Mouse (Mus musculus) telencephalon, adult 2 months (tissue): ENCODE measurements around the gene Tstd2.

Experiments
- DNase-seq: peaks from one replicate; pipeline ENCODE4 v3.0.0-alpha.2; 2011; ENCODE audit warnings: low read depth, low spot score

Tstd2 gene

DNA sequence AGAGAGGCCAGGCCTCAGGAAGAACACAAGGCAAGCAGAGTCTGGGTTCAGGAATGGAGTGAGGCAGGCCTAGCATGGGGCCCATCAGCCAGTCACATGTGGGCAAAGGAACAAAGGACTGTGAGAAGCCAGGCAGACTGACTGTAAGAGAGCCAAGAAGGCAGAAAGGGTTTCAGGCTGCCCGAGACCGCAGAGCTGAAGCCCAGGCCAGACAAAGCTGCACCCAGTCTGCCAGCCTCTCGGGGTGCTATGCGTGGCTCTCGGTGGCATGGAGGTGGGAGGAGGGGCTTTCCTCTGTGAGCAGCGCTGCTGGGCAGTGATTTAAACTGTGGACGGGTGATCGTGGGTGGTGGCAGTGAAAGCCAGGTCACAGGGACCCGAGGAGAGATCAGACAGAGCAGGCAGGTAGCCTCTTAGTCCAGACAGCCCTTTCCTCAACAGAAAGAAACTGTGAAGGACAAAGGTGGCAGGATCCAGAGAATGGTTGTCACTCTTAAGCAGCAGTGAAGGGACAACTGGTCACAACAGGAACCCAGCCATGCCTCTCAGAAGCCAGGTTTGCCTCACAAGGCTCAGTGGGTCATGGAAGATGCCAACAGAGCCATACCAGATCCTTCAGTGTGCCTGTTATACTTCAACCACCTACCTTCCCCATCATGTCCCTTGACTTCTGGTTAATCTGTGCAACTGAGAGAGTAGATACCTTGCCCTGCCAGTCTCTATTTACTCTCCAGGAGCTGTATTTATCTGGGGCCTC, 53.9 kb downstream of the Tstd2 start:
- no peak for DNase-seq

DNA sequence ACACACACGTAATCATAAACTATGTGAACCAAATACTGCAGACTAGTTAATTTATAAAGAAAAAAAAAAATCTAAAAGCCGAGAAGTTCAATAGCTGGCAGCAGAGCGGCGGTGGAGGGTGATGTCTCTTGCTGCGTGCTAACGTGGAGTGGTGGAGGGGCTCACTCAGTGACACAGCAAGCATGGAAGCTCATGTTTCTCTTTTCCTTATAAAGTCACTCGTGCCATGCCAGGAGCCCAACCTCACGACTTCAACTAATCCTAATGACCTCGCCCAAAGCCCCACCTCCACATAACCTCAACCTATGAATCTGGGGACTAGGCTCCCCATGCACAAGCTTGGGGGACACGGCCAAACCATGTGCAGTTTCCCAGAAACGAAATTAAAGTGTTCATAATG, 55.9 kb downstream of the Tstd2 start:
- DNase-seq: no peak

DNA sequence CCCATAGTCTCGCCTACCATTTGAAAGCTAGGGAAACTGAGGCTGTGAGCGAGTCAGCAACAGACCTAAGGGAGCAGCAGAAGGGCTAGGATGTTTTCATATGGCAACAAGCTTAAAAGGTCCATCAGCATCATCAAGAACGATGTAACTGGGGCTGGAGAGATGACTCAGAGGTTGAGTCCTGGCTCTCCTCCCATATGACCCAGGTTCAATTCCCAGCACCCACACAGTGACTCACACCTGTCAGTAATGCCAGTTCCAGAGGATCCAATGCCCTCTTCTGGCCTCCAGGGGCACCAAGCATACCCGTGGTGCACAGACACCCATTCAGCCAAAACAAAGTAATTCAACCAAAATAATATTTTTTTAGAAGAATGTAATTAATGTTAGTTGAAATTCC, 58.2 kb downstream of the Tstd2 start:
- DNase-seq: no peak

GRCm38 (mm10) chr4:46076892-46077291, 61.6 kb downstream of the Tstd2 start:
- no peak for DNase-seq

GRCm38 (mm10) chr4:46075664-46076063, 62.8 kb downstream of the Tstd2 start:
- no peak for DNase-seq

DNA sequence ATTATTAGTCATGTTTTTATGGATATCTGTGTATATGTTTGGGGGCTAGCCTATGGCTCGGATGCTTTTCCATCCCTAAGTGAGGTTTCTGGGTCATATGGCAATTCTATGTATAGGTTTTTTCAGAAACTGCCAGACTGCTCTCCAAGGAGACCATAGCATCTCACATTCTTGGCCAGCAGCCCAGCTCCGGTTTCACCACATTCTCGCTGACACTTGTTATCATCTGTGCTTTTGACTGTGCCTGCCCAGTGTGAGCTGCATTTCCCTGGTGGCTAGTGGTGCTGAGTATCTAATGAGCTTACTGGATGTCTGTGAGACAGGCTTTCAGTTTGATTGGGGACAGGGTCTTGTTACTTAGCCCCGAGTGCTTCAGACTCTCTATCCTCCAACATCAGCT, 64.8 kb downstream of the Tstd2 start:
- no peak for DNase-seq

DNA sequence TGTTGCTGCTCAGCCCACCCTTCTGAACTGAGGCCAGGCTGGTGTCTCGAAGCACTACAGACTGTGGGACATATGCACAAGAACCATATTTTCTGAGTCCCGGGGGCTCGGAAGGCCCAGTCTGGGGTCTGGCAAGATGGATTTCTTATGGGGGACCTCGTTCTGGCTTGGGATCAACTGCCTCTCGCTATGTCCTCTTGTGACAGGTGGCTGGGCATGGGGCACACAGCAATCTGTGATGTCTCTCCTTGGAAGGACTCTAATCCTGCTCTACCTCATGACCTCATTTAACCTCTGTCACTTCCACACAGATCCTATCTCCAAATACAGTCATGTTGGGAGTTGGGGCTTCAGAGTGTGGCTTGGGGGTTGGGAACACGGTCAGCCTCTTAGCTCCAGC, 65.9 kb downstream of the Tstd2 start:
- no peak for DNase-seq

DNA sequence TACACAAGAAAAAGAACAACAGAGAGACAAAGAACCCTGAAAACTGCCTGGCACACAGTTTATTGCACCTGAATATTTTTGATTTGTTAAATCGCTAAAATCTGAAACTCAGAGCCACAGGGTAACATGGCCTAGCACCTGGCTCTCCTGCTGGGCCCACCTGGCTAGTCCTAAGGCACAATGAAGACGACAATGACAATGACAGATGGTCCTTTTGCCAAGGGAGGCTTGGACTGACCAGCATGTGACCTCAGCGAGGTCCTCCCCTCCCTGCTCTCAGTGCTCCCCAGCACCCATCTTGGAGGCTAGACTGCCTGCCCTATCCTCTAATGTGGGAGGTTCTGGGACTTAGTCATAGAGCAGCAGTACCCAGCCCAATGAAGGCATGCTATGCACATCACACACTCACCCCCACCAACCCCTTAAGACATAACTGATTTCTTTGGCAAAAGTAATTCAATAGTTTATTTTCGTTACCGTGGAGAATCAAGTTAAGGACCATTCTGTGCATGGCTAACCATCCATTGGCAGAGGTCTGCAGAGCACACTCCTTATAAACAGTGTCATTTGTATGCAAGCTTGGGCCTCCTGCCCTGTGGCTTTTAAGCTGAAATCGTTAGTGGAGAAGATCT, 68.5 kb downstream of the Tstd2 start:
- DNase-seq: no peak

GRCm38 (mm10) chr4:46068573-46068972, 69.9 kb downstream of the Tstd2 start:
- peak; percentile 60 for DNase-seq

- DNase-seq: no peak
These were observed 70.4 kb downstream of the Tstd2 start for GRCm38 (mm10) chr4:46068060-46068459.

DNA sequence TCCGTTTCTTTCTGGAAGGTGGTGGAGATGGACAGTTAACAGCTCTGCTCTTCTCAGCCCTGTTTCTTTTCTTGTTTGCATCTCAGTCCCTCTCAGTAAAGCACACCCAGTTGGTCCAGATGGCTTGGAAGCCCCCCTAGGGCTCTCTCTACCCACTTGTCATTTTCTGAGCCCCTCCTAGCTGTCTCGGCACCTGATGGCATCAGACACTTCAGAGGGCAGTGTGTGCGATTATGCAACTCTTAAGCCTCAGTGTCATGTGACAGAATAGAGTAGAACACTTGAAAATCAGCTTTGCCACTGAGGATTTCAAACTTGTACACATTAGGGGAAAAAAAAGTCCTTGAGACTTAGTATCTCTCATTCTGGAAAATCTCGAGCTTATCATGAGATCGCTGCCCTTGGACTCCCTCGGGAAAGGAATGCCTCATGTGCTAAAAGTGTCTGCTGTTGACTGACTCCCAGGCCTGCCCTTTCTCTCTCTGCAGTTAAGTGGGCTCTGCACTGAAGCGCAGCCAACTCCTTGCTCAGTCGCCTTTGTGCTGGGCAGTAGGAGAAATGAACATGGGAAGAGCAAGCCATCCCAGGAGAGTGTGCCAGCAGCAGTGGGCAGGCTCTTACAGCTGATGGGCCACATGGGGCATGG, 72.7 kb downstream of the Tstd2 start:
- DNase-seq: no peak

DNA sequence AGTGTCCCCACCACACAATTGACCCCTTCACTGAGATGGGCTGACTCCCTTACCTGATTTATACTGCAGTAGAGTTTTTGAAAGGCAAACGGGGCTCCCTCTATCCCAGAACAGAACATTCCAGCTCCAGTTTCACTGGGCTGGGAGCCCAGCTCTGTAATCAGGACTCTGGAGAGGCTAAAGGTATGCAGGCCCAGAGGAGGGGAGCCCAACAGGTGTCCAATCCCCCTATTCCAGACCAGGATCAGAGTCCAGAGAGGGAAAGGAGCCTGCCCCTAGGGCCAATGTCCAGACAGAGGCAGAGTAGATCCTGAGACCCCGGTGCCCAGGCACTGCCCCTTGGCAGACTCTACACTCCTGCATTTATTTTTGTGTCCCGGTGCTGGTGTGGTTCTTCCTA, 73.5 kb downstream of the Tstd2 start:
- no peak for DNase-seq
